Mouse (Mus musculus) splenic B cell, adult 2 months (primary cell): ENCODE results near the gene Thpo.

Source experiments
- DNase-seq: peaks from one replicate; pipeline ENCODE4 v3.0.0-alpha.2; 2011; ENCODE audit warnings: low read depth, low spot score
- H3K27me3 ChIP-seq: 2 replicates; pipeline ENCODE4 v1.6.1; 2012; ENCODE audit warnings: mild to moderate bottlenecking, low read length, moderate library complexity, mixed read lengths; ENCODE audit not compliant: control insufficient read depth, poor library complexity, insufficient read depth, severe bottlenecking
- H3K36me3 ChIP-seq: 2 replicates; pipeline ENCODE4 v1.6.1; 2012; ENCODE audit warnings: mild to moderate bottlenecking, low read length, moderate library complexity, mixed read lengths; ENCODE audit not compliant: control insufficient read depth, poor library complexity, insufficient read depth, severe bottlenecking

The Thpo gene

GRCm38 (mm10) chr16:20732925-20733730 lies 1.2 kb downstream of the Thpo start, which contains the start of gene Chrd:
Chrd (plus strand) TSS chr16:20733127.
- H3K27me3 ChIP-seq: peaks cover 2% of the 10 kb centered on the region
- DNase-seq: no peak

GRCm38 (mm10) chr16:20732251-20732924 lies 1.9 kb downstream of the Thpo start:
- H3K27me3 ChIP-seq: peaks cover 2% of the 10 kb centered on the region
- DNase-seq: no peak

More at GRCm38 (mm10) chr16:20732925-20733730, 1.2 kb downstream of the Thpo start, which contains the start of gene Chrd:
- H3K36me3 ChIP-seq: no peaks in the 10 kb centered on the region

GRCm38 (mm10) chr16:20731688-20732087 lies 2.6 kb downstream of the Thpo start:
- no peak for DNase-seq
- H3K27me3 ChIP-seq: peaks cover 2% of the 10 kb centered on the region
- H3K36me3 ChIP-seq: no peaks in the 10 kb centered on the region

More at GRCm38 (mm10) chr16:20732251-20732924, 1.9 kb downstream of the Thpo start:
- H3K36me3 ChIP-seq: no peaks in the 10 kb centered on the region

DNA sequence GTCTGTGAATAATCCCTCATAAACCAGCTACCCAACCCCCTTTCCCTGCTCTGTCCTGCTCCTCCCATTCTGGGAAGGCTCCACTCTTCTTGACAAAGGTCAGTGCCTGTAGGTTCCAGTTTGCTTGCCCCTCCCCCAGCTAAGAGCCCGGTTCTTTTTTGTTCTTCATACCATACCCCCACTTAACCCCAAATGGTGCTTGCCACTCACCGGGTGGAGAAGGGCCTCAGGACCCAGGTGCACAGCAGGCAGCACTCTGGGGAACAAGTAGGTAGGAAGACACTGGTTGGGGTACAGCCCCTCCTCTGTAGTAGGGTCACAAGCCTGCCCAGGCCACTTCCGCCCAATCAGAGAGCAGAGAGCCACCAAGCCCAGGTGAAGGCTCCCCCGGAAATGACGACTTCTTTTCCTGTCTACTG lies 4.0 kb downstream of the Thpo start:
- no peak for DNase-seq
- Histone ChIP-seq H3K27me3 (peaks cover 2% of the 10 kb centered on the region), H3K36me3 (no peaks in the 10 kb centered on the region)

- DNase-seq: no peak
- Histone ChIP-seq H3K36me3 (peaks cover under 1% of the 10 kb centered on the region; the same call in 1 of the 2 replicates), H3K27me3 (no peaks in the 10 kb centered on the region; the same call in 1 of the 2 replicates)
Measured at GRCm38 (mm10) chr16:20726384-20726783, 7.9 kb downstream of the Thpo start.

DNA sequence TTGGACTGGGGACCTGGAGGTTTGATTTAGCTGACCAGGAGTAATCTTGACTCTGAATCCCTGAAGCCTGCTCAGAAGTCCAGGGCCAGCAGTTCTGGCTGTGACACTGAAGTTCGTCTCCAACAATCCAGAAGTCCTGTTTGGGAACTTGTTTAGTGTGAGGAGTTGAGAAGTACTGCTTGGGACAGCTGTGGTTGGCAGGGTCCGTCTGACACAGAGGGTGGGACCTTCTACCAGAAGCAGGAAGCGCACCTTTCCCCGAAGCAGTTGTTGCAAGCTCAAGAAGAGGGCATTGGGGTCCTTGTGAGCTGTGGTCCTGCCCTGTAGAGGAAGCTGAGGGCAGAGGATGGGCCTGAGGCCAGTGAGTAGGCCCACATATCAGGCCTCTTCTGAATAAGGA lies 8.6 kb downstream of the Thpo start:
- Histone ChIP-seq H3K27me3 (no peaks in the 10 kb centered on the region; the same call in 1 of the 2 replicates), H3K36me3 (peaks cover 2% of the 10 kb centered on the region; the same call in 1 of the 2 replicates)
- no peak for DNase-seq

DNA sequence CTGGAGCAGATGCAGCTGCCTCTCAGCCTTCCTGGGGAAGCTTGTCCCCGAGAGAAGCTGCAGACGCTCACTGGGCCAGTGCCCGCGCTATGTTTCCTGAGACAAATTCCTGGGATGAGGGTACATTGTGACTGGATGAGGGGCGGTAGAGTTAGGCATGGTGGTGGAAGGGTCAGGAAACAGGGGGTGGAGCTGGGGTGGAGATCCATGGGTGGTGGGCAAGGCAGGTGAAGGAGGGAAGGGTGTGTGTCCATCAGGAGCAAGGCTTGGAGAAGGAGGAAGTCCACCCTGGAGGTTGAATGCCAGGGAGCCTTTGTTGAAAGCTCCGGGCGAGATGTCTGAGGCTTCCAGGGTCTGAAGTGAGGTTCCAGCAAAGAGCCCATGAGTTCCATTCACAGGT lies 9.0 kb downstream of the Thpo start:
- H3K27me3 ChIP-seq: no peaks in the 10 kb centered on the region; the same call in 1 of the 2 replicates
- DNase-seq: no peak
- peaks cover 4% of the 10 kb centered on the region; the same call in 1 of the 2 replicates for H3K36me3 ChIP-seq

DNA sequence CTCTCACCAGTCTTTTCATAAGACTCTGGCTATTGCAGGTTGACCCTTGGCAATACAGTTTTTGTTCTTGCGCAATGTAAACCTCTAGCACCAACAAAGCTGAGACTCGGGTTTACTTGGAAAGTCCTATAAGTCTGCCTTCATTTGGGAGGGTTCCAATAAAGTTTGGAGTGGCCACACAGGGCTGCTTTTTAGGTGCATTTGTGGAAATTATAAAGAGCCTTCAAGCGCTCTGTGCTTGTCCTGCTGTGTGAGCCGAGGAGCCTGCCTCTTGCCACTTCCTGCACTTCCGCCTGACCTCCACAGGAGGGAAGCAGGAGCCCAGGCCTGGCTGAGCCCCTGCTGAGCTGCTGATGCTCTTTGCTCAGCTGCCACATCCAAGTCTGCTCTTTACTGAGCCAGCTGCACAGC lies 10.0 kb downstream of the Thpo start:
- DNase-seq: peak; percentile 28
- Histone ChIP-seq H3K36me3 (peaks cover 6% of the 10 kb centered on the region; the same call in 1 of the 2 replicates), H3K27me3 (no peaks in the 10 kb centered on the region)

- no peak for DNase-seq
- peaks cover 6% of the 10 kb centered on the region; the same call in 1 of the 2 replicates for H3K36me3 ChIP-seq
- H3K27me3 ChIP-seq: no peaks in the 10 kb centered on the region
Measured at GRCm38 (mm10) chr16:20723247-20723646, 11.1 kb downstream of the Thpo start.

DNA sequence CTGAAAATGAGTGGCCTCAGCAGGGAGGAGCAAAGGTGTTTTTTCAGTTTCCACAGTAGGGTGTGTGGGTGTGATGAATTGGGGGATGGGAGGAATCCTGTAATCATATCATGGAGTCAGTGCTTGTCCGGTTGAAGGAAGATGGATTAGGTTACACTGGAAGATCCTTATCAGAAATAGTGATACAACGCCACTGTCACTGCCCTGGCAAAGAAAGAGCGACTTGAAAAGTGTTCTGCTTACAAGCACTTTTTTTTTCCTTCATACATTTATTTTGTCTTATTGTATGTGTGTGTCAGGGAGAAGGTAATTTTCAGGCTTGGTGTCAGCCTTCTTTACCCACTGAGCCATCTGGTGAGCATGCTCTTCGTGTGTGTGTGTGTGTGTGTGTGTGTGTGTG lies 11.6 kb downstream of the Thpo start:
- H3K27me3 ChIP-seq: no peaks in the 10 kb centered on the region
- peaks cover 6% of the 10 kb centered on the region; the same call in 1 of the 2 replicates for H3K36me3 ChIP-seq
- DNase-seq: no peak

- H3K27me3 ChIP-seq: no peaks in the 10 kb centered on the region
- no peak for DNase-seq
- peaks cover 6% of the 10 kb centered on the region; the same call in 1 of the 2 replicates for H3K36me3 ChIP-seq
Measured at GRCm38 (mm10) chr16:20721808-20722207, 12.5 kb downstream of the Thpo start.

- peak; percentile 31 for DNase-seq
- Histone ChIP-seq H3K27me3 (no peaks in the 10 kb centered on the region), H3K36me3 (peaks cover 6% of the 10 kb centered on the region; the same call in 1 of the 2 replicates)
Measured at GRCm38 (mm10) chr16:20717978-20718670, 16.2 kb downstream of the Thpo start.

- peak; percentile 98 for DNase-seq
- H3K27me3 ChIP-seq: no peaks in the 10 kb centered on the region
- H3K36me3 ChIP-seq: peaks cover 6% of the 10 kb centered on the region; the same call in 1 of the 2 replicates
Measured at GRCm38 (mm10) chr16:20717181-20717977, 16.9 kb downstream of the Thpo start, which contains the start of the genes Polr2h and Clcn2. Polr2h (plus strand) TSS chr16:20717665. Clcn2 (minus strand) TSS chr16:20717746.

DNA sequence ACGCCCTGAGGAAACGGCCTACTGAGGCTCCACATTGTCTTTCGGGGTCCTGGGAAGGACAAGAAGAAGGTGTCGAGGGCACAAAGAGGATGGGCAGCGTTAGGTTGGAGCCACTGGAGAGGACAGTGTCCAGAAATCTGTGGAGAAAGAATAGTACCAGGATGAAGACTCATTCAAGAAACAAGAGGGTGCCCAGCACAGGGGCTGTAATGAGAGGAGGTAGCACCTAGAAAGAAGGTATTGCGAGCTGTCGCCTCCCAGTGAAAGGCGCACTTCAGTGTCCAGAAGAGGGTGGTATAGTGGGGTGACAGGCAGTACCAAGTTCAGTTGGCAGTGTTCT lies 17.5 kb downstream of the Thpo start:
- no peak for DNase-seq
- no peaks in the 10 kb centered on the region for H3K27me3 ChIP-seq

More for the DNA sequence above, 17.5 kb downstream of the Thpo start:
- H3K36me3 ChIP-seq: peaks cover 6% of the 10 kb centered on the region; the same call in 1 of the 2 replicates
